Mouse (Mus musculus) activated CD4-positive, CD25-positive, alpha-beta regulatory T cell, adult 9 weeks (primary cell): Measurements from ENCODE around the gene Hipk2. TPM values are rescaled to one million over a fixed set of nuclear protein-coding genes. Genes with fewer than 3 reads are reported as not detected.

Experiments used
- polyA plus RNA-seq: library from polyadenylated mRNA; unstranded; fragments of 100-300 nt; shearing (Covaris generic); gene quantifications from one replicate; pipeline ENCODE4 v1.2.1, GENCODE M21; 2017

Gene Hipk2
- 14.5 TPM for polyA plus RNA-seq

DNA sequence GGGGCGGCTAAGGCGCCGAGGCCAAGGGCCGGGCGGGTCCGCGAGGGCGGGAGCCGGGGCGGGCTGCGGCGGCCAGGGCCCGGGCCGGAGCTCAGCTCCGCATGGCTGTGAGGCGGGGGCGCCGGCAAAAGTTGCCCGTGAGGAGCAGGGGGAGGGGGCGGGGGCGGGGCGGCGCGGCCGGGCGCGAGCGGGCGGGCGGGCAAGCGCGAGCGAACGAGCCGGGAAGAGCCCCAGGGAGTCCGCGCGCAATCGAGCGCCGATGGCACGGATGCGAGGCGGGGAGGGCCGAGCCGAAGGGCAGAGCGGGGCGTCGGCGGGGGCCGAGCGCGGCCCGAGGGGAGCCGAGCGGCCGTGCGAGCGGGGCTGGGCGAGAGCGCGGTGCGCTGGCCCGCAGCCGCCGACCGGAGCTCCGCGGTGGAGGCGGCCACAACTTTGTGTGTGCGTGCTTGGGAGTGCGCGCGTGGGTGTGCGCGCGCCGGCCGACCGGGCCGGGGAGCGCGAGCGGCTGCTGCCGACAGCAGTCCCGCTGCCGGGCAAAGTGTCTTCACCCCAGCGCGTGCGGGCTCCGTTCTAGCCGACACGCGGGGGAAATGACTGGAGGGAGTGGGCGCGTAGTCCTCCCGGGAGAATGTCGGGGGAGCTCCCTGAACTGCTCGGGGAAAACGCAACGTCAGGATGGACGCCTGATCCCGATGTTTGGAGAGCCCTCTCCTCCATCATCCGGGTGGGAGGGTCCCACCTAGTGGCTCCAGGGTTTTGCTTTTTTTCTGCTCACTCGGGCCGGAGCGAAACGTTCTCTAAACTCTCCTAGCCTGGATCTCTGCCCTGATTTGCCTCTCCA lies at the start of gene Hipk2:
Gene Hipk2 (minus strand): TSS at position 95 of the 841 bp plus-strand sequence.

DNA sequence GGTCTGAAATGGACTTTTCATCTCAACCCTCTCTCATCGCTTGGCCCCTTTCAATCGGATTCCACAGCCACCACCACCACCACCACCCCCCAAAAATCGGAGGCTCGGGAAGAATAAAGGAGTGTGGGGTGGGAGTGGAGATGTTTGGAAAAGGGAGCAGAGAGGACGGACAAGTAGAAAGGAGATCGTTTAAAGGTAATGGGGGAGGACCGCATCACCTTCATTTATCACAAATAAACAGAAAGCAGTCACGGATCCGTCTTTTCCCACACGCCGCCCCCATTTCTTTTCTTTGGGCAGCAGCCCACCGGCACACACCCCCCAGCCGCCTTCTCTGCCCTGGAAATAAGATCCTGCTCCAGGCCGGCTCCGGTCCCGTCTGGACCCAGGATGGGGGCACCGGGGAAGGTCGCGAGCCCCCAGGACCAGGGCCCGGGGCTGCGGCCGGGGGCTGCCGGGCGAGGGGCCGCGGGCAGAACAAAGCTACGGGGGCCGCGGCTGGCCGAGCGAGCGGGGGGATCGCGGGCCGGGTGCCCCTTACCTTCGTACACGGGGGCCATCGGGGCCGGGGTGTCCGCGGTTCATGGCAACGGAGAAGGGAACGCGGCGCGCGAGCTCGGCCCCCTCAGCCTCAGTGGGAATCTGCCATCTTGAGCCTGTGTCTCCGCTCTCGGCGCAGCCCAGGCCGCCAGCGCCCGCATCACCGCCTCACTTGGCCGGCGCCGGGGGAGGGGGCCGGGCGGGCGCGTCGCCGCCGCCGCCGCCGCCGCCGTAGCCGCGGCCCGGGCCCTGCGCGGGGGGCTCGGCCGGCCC lies 501 bp downstream of the Hipk2 start, which contains the start of gene Tbxas1:
Gene Tbxas1 (plus strand): TSS at position 147 of the 813 bp plus-strand sequence.

DNA sequence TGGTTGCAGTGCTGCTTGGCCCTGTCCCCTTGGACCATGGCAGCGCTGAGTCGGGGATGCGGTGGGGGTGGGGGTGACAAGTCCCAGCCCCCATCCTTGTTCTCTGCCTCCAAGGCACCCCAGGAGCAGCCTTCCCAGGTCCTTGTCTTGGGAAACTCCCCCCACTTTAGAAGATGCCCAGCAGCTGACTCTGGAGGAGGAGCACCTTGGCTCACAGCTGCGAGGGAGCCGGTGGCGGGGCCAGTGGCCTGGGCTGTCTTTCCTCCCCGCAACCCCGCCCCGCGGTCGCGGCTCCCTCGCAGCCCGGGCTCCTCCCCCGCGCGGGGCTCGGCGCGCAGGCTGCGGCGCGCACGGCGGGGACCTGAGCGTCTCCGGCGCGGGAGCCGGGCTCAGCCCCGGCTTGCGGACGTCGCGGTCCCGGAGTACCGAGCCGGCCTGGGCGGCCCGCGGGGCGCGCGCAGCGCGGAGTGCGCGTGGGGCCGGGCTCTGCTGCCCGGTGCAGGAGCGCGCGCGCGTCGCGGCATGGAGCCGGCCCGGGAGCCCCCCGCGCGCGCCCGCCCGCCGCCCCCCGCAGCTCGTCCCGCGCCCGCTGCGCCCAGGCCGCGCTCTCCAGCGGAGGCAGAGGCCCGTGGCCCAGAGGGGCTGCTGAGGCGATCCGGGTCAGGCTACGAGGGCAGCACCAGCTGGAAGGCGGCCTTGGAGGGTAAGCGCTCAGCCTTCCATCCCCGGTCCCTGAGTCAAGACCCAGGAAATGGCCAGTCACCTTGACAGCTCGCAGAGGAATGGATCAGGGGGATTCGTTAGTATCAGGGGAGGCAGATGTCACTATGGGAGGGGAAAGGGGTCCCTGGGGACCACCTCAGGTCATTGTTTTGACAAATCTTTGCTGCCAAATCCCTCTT lies 213.0 kb downstream of the Hipk2 start, which contains the start of gene Clec2l:
Gene Clec2l (plus strand): TSS at position 356 of the 902 bp plus-strand sequence.

Other genes with a start within 250 kb of the Hipk2 start
- not detected for gene Klrg2, start 238.9 kb downstream of the Hipk2 start, polyA plus RNA-seq
- gene Clec2l, start 213.1 kb downstream of the Hipk2 start, polyA plus RNA-seq: 0.38 TPM
- gene Tbxas1, start 761 bp downstream of the Hipk2 start, polyA plus RNA-seq: 1.0 TPM
- 1.8 TPM for gene Parp12, start 242.2 kb upstream of the Hipk2 start, polyA plus RNA-seq